In the genomic region with DNA sequence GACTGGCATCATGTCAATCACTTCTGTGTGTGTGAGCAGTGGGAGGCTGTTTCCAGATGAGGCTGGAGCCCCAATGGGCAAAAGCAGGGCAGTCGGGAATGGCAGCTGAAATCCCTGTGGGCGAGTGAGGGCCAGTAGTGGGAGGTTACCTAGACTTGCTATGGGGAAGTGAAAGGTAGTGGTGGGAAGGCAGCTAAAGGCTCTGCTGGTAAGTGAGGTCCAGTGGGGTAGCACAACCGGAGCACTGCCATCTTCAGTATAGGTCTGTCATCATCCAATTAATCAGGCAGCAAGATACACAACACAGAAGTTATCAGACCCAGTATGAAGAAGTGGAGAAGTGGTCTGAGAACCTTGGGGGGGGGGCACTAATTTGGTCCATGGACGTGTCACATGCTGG, we compare ENCODE assay signal across 27 mouse cellular contexts. TPM values are rescaled to one million over a fixed set of nuclear protein-coding genes. Genes with fewer than 3 reads are reported as not detected.
"Had no signal": no experiment of that assay in that cellular context is flagged by ENCODE, and none has a peak within 500 bp of the region (broad histone marks: within the 10 kb centered on the region; RNA-seq: fewer than 3 reads in every experiment).

No protein-coding gene starts in this region.

- H3K4me2 ChIP-seq: lung, embryonic 15.5 days; midbrain, embryonic 12.5 days; neural tube, embryonic 13.5 days; neural tube, embryonic 15.5 days had no signal

- ATAC-seq: lung, postnatal 0 days; midbrain, embryonic 16.5 days had no signal

- H3K27me3 ChIP-seq: lung, embryonic 15.5 days; midbrain, embryonic 12.5 days; neural tube, embryonic 13.5 days; neural tube, embryonic 15.5 days had no signal

- H3K4me3 ChIP-seq: lung, embryonic 15.5 days; megakaryocyte, embryonic 14.5 days; midbrain, embryonic 12.5 days; myocyte; neural tube, embryonic 13.5 days; neural tube, embryonic 15.5 days had no signal

- H3K9ac ChIP-seq: lung, embryonic 15.5 days; midbrain, embryonic 12.5 days; neural tube, embryonic 13.5 days; neural tube, embryonic 15.5 days had no signal

- H3K4me1 ChIP-seq: lung, embryonic 15.5 days; megakaryocyte, embryonic 14.5 days; midbrain, embryonic 12.5 days; neural tube, embryonic 13.5 days; neural tube, embryonic 15.5 days had no signal

- H3K9me3 ChIP-seq: lung, embryonic 15.5 days; megakaryocyte, embryonic 14.5 days; midbrain, embryonic 12.5 days; neural tube, embryonic 13.5 days; neural tube, embryonic 15.5 days had no signal

- DNase-seq: lung, adult 2 months; lung, postnatal 14 days; lung, postnatal 36 days; midbrain, embryonic 14.5 days; retina, postnatal 1 day; right cerebral cortex, adult 18-20 months; right cerebral cortex, postnatal 25 days; right cerebral cortex, postnatal 4 days; spleen, adult 18-20 months; thymus, adult 18-20 months; thymus, postnatal 14 days; thymus, postnatal 36 days had no signal

- H3K27ac ChIP-seq: lung, embryonic 15.5 days; macrophage; midbrain, embryonic 12.5 days; neural tube, embryonic 13.5 days; neural tube, embryonic 15.5 days had no signal

- H3K36me3 ChIP-seq: lung, embryonic 15.5 days; midbrain, embryonic 12.5 days; neural tube, embryonic 13.5 days; neural tube, embryonic 15.5 days had no signal

RNA-seq across cellular contexts. Expression of a gene that starts 0.5 kb away (rescaled TPM):
- total RNA-seq: megakaryocyte progenitor cell, adult 5-6 weeks had no signal
- polyA plus RNA-seq: lung, embryonic 15.5 days; lung, postnatal 0 days; macrophage; midbrain, embryonic 12.5 days; midbrain, embryonic 14.5 days; midbrain, embryonic 16.5 days; myocyte; neural tube, embryonic 11.5 days; neural tube, embryonic 13.5 days; neural tube, embryonic 15.5 days; stomach, embryonic 14.5 days; thymus, postnatal 0 days had no signal

RNA-seq across cellular contexts. Expression of a gene that starts 13.7 kb away (rescaled TPM):
- total RNA-seq: megakaryocyte progenitor cell, adult 5-6 weeks had no signal
- polyA plus RNA-seq: lung, adult 2 months; lung, embryonic 15.5 days; lung, postnatal 0 days; macrophage; midbrain, embryonic 12.5 days; midbrain, embryonic 14.5 days; midbrain, embryonic 16.5 days; myocyte; neural tube, embryonic 11.5 days; neural tube, embryonic 13.5 days; neural tube, embryonic 15.5 days; small intestine, adult 2 months; stomach, embryonic 14.5 days; stomach, embryonic 16.5 days; thymus, postnatal 0 days had no signal

RNA-seq across cellular contexts. Expression of a gene that starts 25.7 kb away (rescaled TPM):
- total RNA-seq: megakaryocyte progenitor cell, adult 5-6 weeks had no signal
- polyA plus RNA-seq: lung, embryonic 15.5 days; lung, postnatal 0 days; macrophage; midbrain, embryonic 12.5 days; midbrain, embryonic 14.5 days; midbrain, embryonic 16.5 days; myocyte; neural tube, embryonic 11.5 days; neural tube, embryonic 13.5 days; neural tube, embryonic 15.5 days; small intestine, adult 2 months; stomach, embryonic 14.5 days; thymus, postnatal 0 days had no signal

RNA-seq across cellular contexts. Expression of a gene that starts 27.5 kb away (rescaled TPM):
- polyA plus RNA-seq: macrophage had no signal
